Mouse (Mus musculus): ENCODE measurements around the gene Zfp715.
"Not testable (repeated sequence)": the region's sequence is repeated elsewhere in the genome, so short reads cannot be mapped to it uniquely, and the experiment has no call there.

Zfp715 gene

DNA sequence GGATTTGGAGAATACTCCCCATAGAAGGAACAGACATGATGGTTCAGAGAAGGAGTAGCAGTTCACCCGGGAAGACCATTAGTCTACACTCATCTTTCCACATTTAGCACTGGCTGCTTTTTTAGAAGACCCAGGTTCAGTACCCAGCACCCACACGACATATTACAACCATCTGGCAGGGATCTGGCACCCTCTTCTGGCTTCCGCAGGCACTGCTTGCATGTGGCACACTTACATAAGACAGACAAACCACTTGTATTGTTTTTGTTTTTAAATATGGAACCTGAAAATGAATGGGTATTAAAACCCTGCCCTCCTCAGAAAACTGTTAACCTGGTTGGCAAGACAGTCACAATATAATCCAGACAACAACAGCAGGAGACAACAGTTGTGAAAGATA, 21.6 kb downstream of the Zfp715 start:
- DNase-seq (ENCODE audit: low spot score) = no peak

DNA sequence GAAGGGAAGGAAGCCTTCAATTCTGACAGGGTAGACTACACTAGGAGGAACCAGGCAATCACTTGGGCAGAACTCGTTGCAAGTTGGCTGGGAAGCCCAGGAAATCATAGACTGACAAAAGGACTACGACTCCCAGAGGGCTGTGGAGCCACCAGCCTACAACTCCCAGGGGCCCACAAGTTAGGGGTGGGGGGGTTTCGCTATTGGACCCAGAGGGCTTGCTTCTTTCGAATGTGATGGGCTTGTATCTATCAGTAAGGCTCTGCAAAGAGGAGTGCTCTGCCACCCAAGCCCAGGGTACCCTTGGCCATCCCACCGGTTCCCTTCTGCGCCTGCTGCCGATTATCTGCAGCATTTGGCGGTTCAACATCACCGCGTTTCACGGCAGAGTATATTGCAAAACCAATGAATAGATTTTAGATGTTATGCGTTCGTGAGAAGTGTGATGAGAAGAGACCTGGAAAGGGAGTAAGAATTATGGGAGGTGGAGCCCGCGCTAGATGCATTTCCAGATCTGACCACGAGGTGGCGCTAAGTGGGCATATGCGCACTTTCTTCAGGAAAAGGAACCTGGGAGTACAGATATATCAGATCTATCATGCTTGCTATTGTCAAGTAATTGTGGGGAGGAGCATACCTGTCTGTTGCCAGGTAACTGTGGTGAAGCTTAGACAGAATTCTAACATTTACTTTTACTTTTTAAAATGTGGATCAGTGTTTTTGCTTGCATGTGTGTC, 30.1 kb downstream of the Zfp715 start:
- DNase-seq (ENCODE audit: low spot score) = peak; percentile 41

DNA sequence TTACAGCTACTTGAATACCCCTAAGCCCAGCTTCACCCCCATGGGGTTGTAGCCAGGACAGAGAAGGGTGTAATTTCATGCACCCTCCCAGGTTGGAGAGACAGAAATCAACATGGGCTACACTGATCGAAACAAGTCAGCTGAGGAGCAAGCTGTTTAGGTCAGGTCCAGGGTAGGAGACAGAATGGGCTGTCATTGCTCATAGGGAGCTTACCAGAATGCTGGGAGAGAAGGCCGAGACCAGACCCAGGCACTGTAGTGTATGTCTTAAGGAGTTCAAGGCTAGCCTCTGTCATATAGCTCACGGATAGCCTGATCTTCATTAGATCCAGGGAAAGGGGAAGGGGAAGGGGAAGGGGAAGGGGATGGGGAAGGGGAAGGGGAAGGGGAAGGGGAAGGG, 30.6 kb downstream of the Zfp715 start:
- no peak for DNase-seq (ENCODE audit: low spot score)

DNA sequence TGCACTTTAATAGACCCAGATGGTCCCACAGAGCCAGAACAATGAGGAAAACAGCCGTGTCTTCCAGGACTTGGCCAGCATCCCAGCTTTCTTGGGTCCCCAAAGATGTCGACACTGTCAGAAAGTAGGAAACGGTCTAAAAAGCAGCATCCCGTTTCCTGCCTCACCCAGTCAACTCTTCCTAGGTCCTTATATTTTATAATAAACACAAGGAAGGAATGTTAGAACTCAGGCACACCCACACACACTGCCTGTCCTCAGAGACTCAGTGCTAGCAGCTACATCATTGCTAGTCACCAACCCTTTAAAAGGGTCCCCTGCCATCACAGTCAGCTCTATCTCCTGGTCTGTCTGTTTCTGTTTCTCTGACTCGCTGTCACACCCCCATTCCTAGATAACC, 35.7 kb downstream of the Zfp715 start:
- DNase-seq (ENCODE audit: low spot score) = no peak

DNA sequence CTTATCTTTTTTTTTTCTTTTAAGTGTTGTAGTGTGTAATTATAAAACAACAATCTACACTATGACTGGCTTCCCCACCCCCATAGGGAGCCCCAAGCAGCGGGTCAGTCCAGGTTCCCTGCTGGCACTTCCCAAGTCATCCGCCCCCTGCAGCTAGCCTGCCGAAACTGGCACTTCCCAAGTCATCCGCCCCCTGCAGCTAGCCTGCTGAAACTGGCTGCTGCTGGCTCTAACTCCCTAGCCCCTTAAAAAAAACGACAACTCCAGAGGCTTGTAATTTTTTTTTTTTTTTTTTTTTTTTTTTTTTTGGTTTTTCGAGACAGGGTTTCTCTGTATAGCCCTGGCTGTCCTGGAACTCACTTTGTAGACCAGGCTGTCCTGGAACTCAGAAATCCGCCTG, 36.9 kb downstream of the Zfp715 start:
- not testable (repeated sequence) for DNase-seq (ENCODE audit: low spot score)

DNA sequence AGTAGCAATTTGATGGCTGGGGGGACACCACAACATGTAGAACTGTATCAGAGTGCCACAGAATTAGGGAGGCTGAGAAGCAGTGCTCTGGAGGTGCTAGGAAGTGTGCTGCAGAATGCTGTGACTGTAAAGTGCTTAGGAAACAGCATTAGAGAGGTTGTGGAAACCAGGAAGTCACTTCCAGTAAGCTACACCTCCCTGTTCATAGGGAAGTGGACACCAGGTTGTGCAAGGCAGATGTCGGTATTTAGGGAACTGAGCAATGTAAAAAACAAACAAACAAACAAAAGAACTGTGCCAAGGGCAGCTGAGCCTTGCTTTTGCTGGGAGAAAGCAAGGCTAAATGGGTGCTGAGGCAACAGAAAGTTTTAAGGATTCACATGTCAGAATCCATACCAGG, 39.6 kb downstream of the Zfp715 start:
- DNase-seq (ENCODE audit: low spot score) = no peak

DNA sequence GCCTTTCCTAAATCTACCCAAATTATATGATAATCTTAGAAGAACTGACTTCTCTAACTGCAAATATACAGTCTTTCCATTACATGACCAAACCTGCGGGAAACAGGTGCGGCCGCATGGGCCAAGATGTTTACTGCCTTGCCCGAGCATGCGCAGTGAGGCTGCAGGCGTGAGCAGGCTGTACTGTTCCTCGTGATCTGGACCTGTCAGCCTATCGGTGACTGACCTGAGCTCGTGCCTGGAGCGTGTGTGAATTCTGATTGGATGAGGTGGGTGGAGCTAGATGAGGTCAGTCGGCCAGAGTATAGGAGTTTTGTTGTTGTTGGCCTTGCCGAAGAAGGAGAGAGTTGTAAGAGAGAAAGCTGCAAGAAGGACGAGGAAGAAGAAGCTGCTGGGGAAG, 45.7 kb downstream of the Zfp715 start:
- not testable (repeated sequence) for DNase-seq (ENCODE audit: low spot score)

DNA sequence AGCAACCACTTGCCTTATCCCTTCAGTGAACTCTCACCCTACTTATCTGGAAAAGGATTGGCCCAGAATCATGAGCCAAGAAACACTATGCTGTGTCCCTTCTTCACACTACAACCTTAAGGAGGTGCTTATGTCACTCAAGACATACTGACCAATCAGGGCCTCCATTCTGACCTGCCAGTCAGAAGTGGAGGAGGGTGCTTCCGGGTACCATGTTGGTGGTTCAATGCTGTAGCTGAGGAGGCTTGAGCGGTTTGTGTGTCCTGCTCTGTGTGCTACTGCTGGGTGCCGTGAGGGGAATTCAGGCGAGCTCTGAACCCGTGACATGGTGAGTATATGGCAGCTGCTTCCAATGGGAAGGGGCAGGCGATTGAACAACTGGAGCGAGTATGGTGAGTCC, 59.6 kb downstream of the Zfp715 start:
- DNase-seq (ENCODE audit: low spot score) = no peak

DNA sequence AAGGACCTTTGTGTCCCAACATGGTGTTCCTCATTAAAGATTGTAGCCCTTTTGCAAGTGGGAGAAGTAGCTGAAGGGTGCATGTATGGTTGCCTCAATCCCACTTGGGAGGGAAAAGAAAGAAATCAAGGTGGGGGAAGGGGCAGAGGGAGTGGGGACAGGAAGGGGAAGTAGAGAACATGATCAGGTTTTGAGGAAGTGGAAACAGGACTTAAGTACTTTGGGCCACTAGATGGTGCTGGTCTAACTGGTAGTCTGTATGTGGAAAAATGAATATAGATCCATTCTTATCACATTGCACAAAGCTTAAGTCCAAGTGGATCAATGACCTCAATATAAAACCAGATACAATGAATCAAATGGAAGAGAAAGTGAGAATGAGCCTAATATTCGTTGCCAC, 62.4 kb downstream of the Zfp715 start:
- not testable (repeated sequence) for DNase-seq (ENCODE audit: low spot score)

Data from spleen, adult 12 weeks (tissue).